Mouse (Mus musculus): ENCODE results near the gene Zfp988. TPM values are rescaled to one million over a fixed set of nuclear protein-coding genes. Genes with fewer than 3 reads are reported as not detected.
A peak's percentile ranks its signal among the peaks of the same experiment; 100 is the strongest.
"Not testable (repeated sequence)": the region's sequence is repeated elsewhere in the genome, so short reads cannot be mapped to it uniquely, and the experiment has no call there.

Zfp988 gene
- total RNA-seq (2014; rRNA removed) (0.05 TPM in 1 of 2 replicates, not detected in the other), polyA plus RNA-seq (2015; fragmentation: Nextera tagmentation; extraction: Ambion mirVana) (0.15 and 0.28 TPM in 2 replicates)

- not testable (repeated sequence) for ATAC-seq; H3K27ac ChIP-seq; DNase-seq (ENCODE audit: low spot score); H3K9ac ChIP-seq (replicated peaks; ENCODE audit: low read length); H3K4me1 ChIP-seq (ENCODE audit: insufficient read depth, low read length); H3K9me3 ChIP-seq (ENCODE audit: low read length); H3K27me3 ChIP-seq (ENCODE audit: insufficient read depth, low read length); H3K4me3 ChIP-seq (ENCODE audit: low read length); H3K4me2 ChIP-seq (ENCODE audit: low read depth, low read length); H3K36me3 ChIP-seq (ENCODE audit: insufficient read depth, low read length)
- WGBS: 89% methylated on average over 6 of the region's 6 CpGs
These were observed at the start of gene Zfp988 for GRCm38 (mm10) chr4:147305436-147305835. Gene Zfp988 (plus strand): TSS chr4:147305674.

- not testable (repeated sequence) for ATAC-seq; H3K4me2 ChIP-seq (ENCODE audit: low read depth, low read length)
These were observed 42.8 kb upstream of the Zfp988 start for GRCm38 (mm10) chr4:147262708-147263107.

GRCm38 (mm10) chr4:147267302-147267701, 38.2 kb upstream of the Zfp988 start:
- H3K9me3 ChIP-seq (ENCODE audit: low read length): peaks cover 12% of the 10 kb centered on the region; the same call in 1 of the 2 replicates
- ATAC-seq; H3K27ac ChIP-seq; H3K27me3 ChIP-seq (ENCODE audit: insufficient read depth, low read length); H3K36me3 ChIP-seq (ENCODE audit: insufficient read depth, low read length); H3K4me3 ChIP-seq (ENCODE audit: low read length); H3K4me2 ChIP-seq (ENCODE audit: low read depth, low read length); H3K4me1 ChIP-seq (ENCODE audit: insufficient read depth, low read length); H3K9ac ChIP-seq (replicated peaks; ENCODE audit: low read length); DNase-seq (ENCODE audit: low spot score): not testable (repeated sequence)
- 93% methylated on average over 16 of the region's 17 CpGs for WGBS

More at GRCm38 (mm10) chr4:147262708-147263107, 42.8 kb upstream of the Zfp988 start:
- H3K27ac ChIP-seq; H3K4me1 ChIP-seq (ENCODE audit: insufficient read depth, low read length); DNase-seq (ENCODE audit: low spot score); H3K9ac ChIP-seq (replicated peaks; ENCODE audit: low read length); H3K27me3 ChIP-seq (ENCODE audit: insufficient read depth, low read length); H3K4me3 ChIP-seq (ENCODE audit: low read length); H3K9me3 ChIP-seq (ENCODE audit: low read length); H3K36me3 ChIP-seq (ENCODE audit: insufficient read depth, low read length): not testable (repeated sequence)
- WGBS: 95% methylated on average over 2 of the region's 3 CpGs

GRCm38 (mm10) chr4:147268735-147269134, 36.7 kb upstream of the Zfp988 start:
- 90% methylated on average over 25 of the region's 25 CpGs for WGBS
- not testable (repeated sequence) for DNase-seq (ENCODE audit: low spot score); H3K27me3 ChIP-seq (ENCODE audit: insufficient read depth, low read length); H3K27ac ChIP-seq; H3K9ac ChIP-seq (replicated peaks; ENCODE audit: low read length); H3K4me1 ChIP-seq (ENCODE audit: insufficient read depth, low read length); H3K4me2 ChIP-seq (ENCODE audit: low read depth, low read length); H3K36me3 ChIP-seq (ENCODE audit: insufficient read depth, low read length); H3K4me3 ChIP-seq (ENCODE audit: low read length); ATAC-seq
- peaks cover 16% of the 10 kb centered on the region; the same call in 1 of the 2 replicates for H3K9me3 ChIP-seq (ENCODE audit: low read length)

GRCm38 (mm10) chr4:147270026-147270425, 35.4 kb upstream of the Zfp988 start:
- H3K27me3 ChIP-seq (ENCODE audit: insufficient read depth, low read length); H3K36me3 ChIP-seq (ENCODE audit: insufficient read depth, low read length); H3K4me2 ChIP-seq (ENCODE audit: low read depth, low read length); H3K9ac ChIP-seq (replicated peaks; ENCODE audit: low read length); H3K27ac ChIP-seq; ATAC-seq; H3K4me1 ChIP-seq (ENCODE audit: insufficient read depth, low read length); H3K4me3 ChIP-seq (ENCODE audit: low read length): not testable (repeated sequence)
- DNase-seq (ENCODE audit: low spot score): peak; percentile 0
- 84% methylated on average over 4 of the region's 4 CpGs for WGBS
- peaks cover 25% of the 10 kb centered on the region for H3K9me3 ChIP-seq (ENCODE audit: low read length)

- 93% methylated on average over 11 of the region's 13 CpGs for WGBS
- ATAC-seq; H3K4me1 ChIP-seq (ENCODE audit: insufficient read depth, low read length): not testable (repeated sequence)
These were observed 33.9 kb upstream of the Zfp988 start for GRCm38 (mm10) chr4:147271601-147272000.

GRCm38 (mm10) chr4:147275021-147275772, 30.3 kb upstream of the Zfp988 start:
- whole genome bisulfite sequencing: 45% methylated on average over 54 of the region's 58 CpGs
- H3K4me2 ChIP-seq (ENCODE audit: low read depth, low read length); H3K27me3 ChIP-seq (ENCODE audit: insufficient read depth, low read length); H3K36me3 ChIP-seq (ENCODE audit: insufficient read depth, low read length); H3K9ac ChIP-seq (replicated peaks; ENCODE audit: low read length); H3K4me1 ChIP-seq (ENCODE audit: insufficient read depth, low read length); H3K27ac ChIP-seq: not testable (repeated sequence)
- peak; percentile 1 for DNase-seq (ENCODE audit: low spot score)
- peaks cover 22% of the 10 kb centered on the region for H3K9me3 ChIP-seq (ENCODE audit: low read length)
- peak overlapping the region; percentile 16 for H3K4me3 ChIP-seq (ENCODE audit: low read length)
- peak; percentile 73 for ATAC-seq

More at GRCm38 (mm10) chr4:147271601-147272000, 33.9 kb upstream of the Zfp988 start:
- H3K36me3 ChIP-seq (ENCODE audit: insufficient read depth, low read length); H3K27me3 ChIP-seq (ENCODE audit: insufficient read depth, low read length); H3K27ac ChIP-seq; H3K4me2 ChIP-seq (ENCODE audit: low read depth, low read length); DNase-seq (ENCODE audit: low spot score); H3K4me3 ChIP-seq (ENCODE audit: low read length); H3K9ac ChIP-seq (replicated peaks; ENCODE audit: low read length): not testable (repeated sequence)
- H3K9me3 ChIP-seq (ENCODE audit: low read length): peaks cover 33% of the 10 kb centered on the region

- H3K9me3 ChIP-seq (ENCODE audit: low read length): peaks cover 21% of the 10 kb centered on the region
- H3K9ac ChIP-seq (replicated peaks; ENCODE audit: low read length); H3K27me3 ChIP-seq (ENCODE audit: insufficient read depth, low read length); H3K27ac ChIP-seq; H3K4me1 ChIP-seq (ENCODE audit: insufficient read depth, low read length); H3K4me2 ChIP-seq (ENCODE audit: low read depth, low read length); ATAC-seq; H3K36me3 ChIP-seq (ENCODE audit: insufficient read depth, low read length): not testable (repeated sequence)
- WGBS: 34% methylated on average over 54 of the region's 54 CpGs
- peak; percentile 0 for DNase-seq (ENCODE audit: low spot score)
- peak overlapping the region; percentile 16 for H3K4me3 ChIP-seq (ENCODE audit: low read length)
These were observed 29.7 kb upstream of the Zfp988 start for GRCm38 (mm10) chr4:147275773-147276140.

- H3K36me3 ChIP-seq (ENCODE audit: insufficient read depth, low read length); H3K4me1 ChIP-seq (ENCODE audit: insufficient read depth, low read length); H3K9me3 ChIP-seq (ENCODE audit: low read length); H3K27me3 ChIP-seq (ENCODE audit: insufficient read depth, low read length); H3K9ac ChIP-seq (replicated peaks; ENCODE audit: low read length); H3K27ac ChIP-seq; DNase-seq (ENCODE audit: low spot score); H3K4me2 ChIP-seq (ENCODE audit: low read depth, low read length); H3K4me3 ChIP-seq (ENCODE audit: low read length); ATAC-seq: not testable (repeated sequence)
- 74% methylated on average over 2 of the region's 2 CpGs for WGBS
These were observed 25.1 kb upstream of the Zfp988 start for GRCm38 (mm10) chr4:147280406-147280805.

GRCm38 (mm10) chr4:147298585-147298984, 6.9 kb upstream of the Zfp988 start:
- not testable (repeated sequence) for H3K27ac ChIP-seq; H3K4me2 ChIP-seq (ENCODE audit: low read depth, low read length); H3K4me1 ChIP-seq (ENCODE audit: insufficient read depth, low read length); ATAC-seq; H3K9me3 ChIP-seq (ENCODE audit: low read length); H3K36me3 ChIP-seq (ENCODE audit: insufficient read depth, low read length); H3K4me3 ChIP-seq (ENCODE audit: low read length); H3K27me3 ChIP-seq (ENCODE audit: insufficient read depth, low read length); H3K9ac ChIP-seq (replicated peaks; ENCODE audit: low read length); DNase-seq (ENCODE audit: low spot score)
- 63% methylated on average over 3 of the region's 3 CpGs for WGBS

All from hindbrain, postnatal 0 days (tissue).